Mouse (Mus musculus) ES-CJ7 (cell line): ENCODE data around the gene I0C0044D17Rik.

ENCODE experiments used
- DNase-seq: peaks from one replicate; pipeline ENCODE4 v3.0.0; 2011; ENCODE audit warnings: low read depth, low spot score

I0C0044D17Rik gene

GRCm38 (mm10) chr4:98777464-98777863 is 46.2 kb downstream of the I0C0044D17Rik start:
- no peak for DNase-seq

DNA sequence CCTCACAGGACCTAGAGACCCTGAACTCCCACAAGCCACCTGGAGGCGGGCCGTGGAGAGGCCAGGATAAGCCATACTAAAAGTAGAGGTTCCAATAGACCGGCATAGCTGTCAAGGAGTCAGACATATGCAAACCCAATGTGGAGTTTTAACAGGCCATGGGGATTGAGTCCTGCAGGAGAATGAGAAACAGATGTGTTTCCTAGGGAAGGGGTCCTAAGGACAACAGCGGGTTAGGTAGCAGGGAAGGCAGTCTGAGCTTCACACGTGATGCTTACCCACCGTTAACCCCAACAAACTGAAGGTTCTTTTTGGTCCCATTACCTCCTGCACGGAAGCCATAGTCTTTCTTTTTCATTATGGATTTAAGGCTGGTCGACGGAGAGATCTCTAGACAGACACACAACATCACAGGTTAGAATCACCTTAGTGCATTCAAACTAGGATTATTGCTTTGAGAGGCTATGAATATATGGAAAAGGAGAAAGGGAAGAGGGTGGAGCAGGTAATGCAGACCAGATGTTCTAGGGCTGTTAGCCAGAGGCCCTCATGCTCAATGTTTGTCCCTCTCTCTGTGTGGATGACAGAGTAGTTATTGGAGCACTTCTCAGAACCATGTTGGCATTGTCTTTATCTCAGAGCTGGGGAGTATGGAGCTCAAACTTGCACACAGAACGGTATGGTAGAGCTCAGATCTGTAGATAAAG is 46.8 kb downstream of the I0C0044D17Rik start:
- DNase-seq: no peak

- DNase-seq: no peak
Observed at GRCm38 (mm10) chr4:98773785-98774184, 49.9 kb downstream of the I0C0044D17Rik start.
